Mouse (Mus musculus) naive thymus-derived CD4-positive, alpha-beta T cell, adult 2 months (primary cell): ENCODE data around the gene Pik3cg.

Experiments used
- DNase-seq: peaks from one replicate; pipeline ENCODE4 v3.0.0-alpha.2; 2011; ENCODE audit warnings: low read depth

Gene Pik3cg

GRCm38 (mm10) chr12:32201070-32201585 is 7.3 kb downstream of the Pik3cg start:
- no peak for DNase-seq

GRCm38 (mm10) chr12:32200387-32201069 is 7.9 kb downstream of the Pik3cg start:
- DNase-seq, result no peak

GRCm38 (mm10) chr12:32199422-32199821 is 9.0 kb downstream of the Pik3cg start:
- DNase-seq, result no peak

GRCm38 (mm10) chr12:32198025-32198424 is 10.4 kb downstream of the Pik3cg start:
- no peak for DNase-seq

- DNase-seq, result no peak
Measured at GRCm38 (mm10) chr12:32195000-32195399, 13.5 kb downstream of the Pik3cg start.

GRCm38 (mm10) chr12:32194358-32194757 is 14.1 kb downstream of the Pik3cg start:
- DNase-seq, result no peak

GRCm38 (mm10) chr12:32190927-32191326 is 17.5 kb downstream of the Pik3cg start:
- no peak for DNase-seq

- DNase-seq, result no peak
Measured at GRCm38 (mm10) chr12:32187668-32188236, 20.7 kb downstream of the Pik3cg start.

- DNase-seq, result no peak
Measured at GRCm38 (mm10) chr12:32186627-32187255, 21.7 kb downstream of the Pik3cg start.

GRCm38 (mm10) chr12:32184874-32185273 is 23.6 kb downstream of the Pik3cg start:
- DNase-seq, result no peak

- no peak for DNase-seq
Measured at GRCm38 (mm10) chr12:32183584-32183983, 24.9 kb downstream of the Pik3cg start.

GRCm38 (mm10) chr12:32182632-32183419 is 25.6 kb downstream of the Pik3cg start:
- DNase-seq, result no peak

- DNase-seq, result no peak
Measured at GRCm38 (mm10) chr12:32181885-32182284, 26.6 kb downstream of the Pik3cg start.

GRCm38 (mm10) chr12:32174437-32174836 is 34.0 kb downstream of the Pik3cg start:
- no peak for DNase-seq

GRCm38 (mm10) chr12:32172826-32173225 is 35.6 kb downstream of the Pik3cg start:
- no peak for DNase-seq

- DNase-seq, result no peak
Measured at GRCm38 (mm10) chr12:32169164-32169563, 39.3 kb downstream of the Pik3cg start.

GRCm38 (mm10) chr12:32168751-32169150 is 39.7 kb downstream of the Pik3cg start:
- peak; percentile 69 for DNase-seq

- no peak for DNase-seq
Measured at GRCm38 (mm10) chr12:32163706-32164105, 44.8 kb downstream of the Pik3cg start.

- DNase-seq, result no peak
Measured at GRCm38 (mm10) chr12:32158757-32159156, 49.7 kb downstream of the Pik3cg start.

GRCm38 (mm10) chr12:32146606-32147005 is 61.9 kb downstream of the Pik3cg start:
- no peak for DNase-seq

GRCm38 (mm10) chr12:32145651-32146050 is 62.8 kb downstream of the Pik3cg start:
- DNase-seq, result no peak

GRCm38 (mm10) chr12:32144513-32144912 is 63.9 kb downstream of the Pik3cg start:
- DNase-seq, result peak; percentile 75
